Mouse (Mus musculus) CH12.LX (cell line): ENCODE measurements around the gene Ncoa3.

ENCODE experiments used
- BHLHE40 ChIP-seq: IDR thresholded peaks from 2 replicates; pipeline ENCODE4 v1.6.1; 2011; ENCODE audit warnings: mild to moderate bottlenecking, low read depth, low read length, improper control_type of control experiment
- CTCF ChIP-seq, 2 experiments: IDR thresholded peaks in 1 of 2; conservative IDR thresholded peaks in 1 of 2; 2 replicates each; pipeline ENCODE4 v1.5.1; 2011 to 2012; ENCODE audit warnings: low read depth in 2 of 2, low read length in 2 of 2, improper control_type of control experiment in 1 of 2, inconsistent platforms in 1 of 2, mild to moderate bottlenecking in 1 of 2, moderate library complexity in 1 of 2
- ETS1 ChIP-seq: conservative IDR thresholded peaks from 2 replicates; pipeline ENCODE4 v1.6.1; 2012; ENCODE audit warnings: low read depth, mild to moderate bottlenecking, inconsistent platforms, low read length, improper control_type of control experiment, moderate library complexity
- POLR2AphosphoS2 ChIP-seq: IDR thresholded peaks from 2 replicates; pipeline ENCODE4 v1.6.1; 2011; ENCODE audit warnings: low read depth, low read length, improper control_type of control experiment
- ZC3H11A ChIP-seq: IDR thresholded peaks from 2 replicates; pipeline ENCODE4 v1.6.1; 2012; ENCODE audit warnings: low read depth, mild to moderate bottlenecking, inconsistent platforms, low read length, improper control_type of control experiment

DNA sequence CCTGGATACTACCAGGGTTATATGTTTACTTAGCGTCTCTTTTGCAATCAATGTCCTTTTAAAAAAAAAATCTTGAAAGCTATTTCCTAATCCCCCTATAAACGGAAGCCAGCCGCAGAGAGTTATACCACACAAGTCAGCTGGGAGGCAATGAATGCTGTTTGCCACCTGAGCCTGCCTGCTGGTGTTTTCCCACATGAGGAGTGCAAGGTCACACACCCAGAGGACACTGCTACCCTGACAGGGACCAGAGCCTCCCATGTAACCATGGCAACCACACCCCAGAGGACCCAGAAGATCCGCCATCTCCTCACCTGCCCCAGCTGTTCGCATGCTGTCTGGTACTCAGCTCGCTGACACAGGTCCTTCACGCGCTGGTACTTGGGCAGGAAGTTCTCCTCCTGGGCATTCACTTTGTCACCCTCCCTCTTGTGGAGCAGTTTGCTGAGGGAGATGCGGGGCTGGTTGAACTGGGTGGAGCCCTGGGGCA is 91.2 kb downstream of the Ncoa3 start:
- no peak for TF ChIP-seq POLR2AphosphoS2
- no peak for TF ChIP-seq CTCF (conservative IDR thresholded peaks at IDR 0.05 in 1 of 2, IDR thresholded peaks at IDR 0.05 in 1 of 2; ENCODE audit: low read depth in 2 of 2, low read length in 2 of 2)
- no peak for TF ChIP-seq ETS1
- TF ChIP-seq BHLHE40, result no peak
- no peak for TF ChIP-seq ZC3H11A
